Mouse (Mus musculus) stomach, embryonic 14.5 days (tissue): ENCODE measurements around the gene Gpr87. TPM values are rescaled to one million over a fixed set of nuclear protein-coding genes. Genes with fewer than 3 reads are reported as not detected.

Experiments
- ATAC-seq: fragments of 200-750 bp; cut with Nextera tagmentation; 2 replicates; pipeline ENCODE4 v1.8.0; 2017; ENCODE audit warnings: low read depth, moderate TSS enrichment; ENCODE audit not compliant: insufficient number of reproducible peaks, insufficient read depth, low FRiP score
- H3K27ac ChIP-seq: fragments of 300-500 bp; sonication (generic); 2 replicates; pipeline ENCODE4 v1.5.1; 2014; ENCODE audit warnings: mild to moderate bottlenecking, low read length, moderate library complexity, mixed read lengths
- H3K27me3 ChIP-seq: fragments of 300-500 bp; sonication (generic); 2 replicates; pipeline ENCODE4 v1.6.1; 2014; ENCODE audit warnings: low read length, control low read depth, mixed read lengths; ENCODE audit not compliant: control insufficient read depth, insufficient read depth
- H3K36me3 ChIP-seq: fragments of 300-500 bp; sonication (generic); 2 replicates; pipeline ENCODE4 v1.6.1; 2014; ENCODE audit warnings: mild to moderate bottlenecking, control low read depth, low read length, moderate library complexity, mixed read lengths; ENCODE audit not compliant: control insufficient read depth, insufficient read depth
- H3K4me1 ChIP-seq: fragments of 300-500 bp; sonication (generic); 2 replicates; pipeline ENCODE4 v1.6.1; 2014; ENCODE audit warnings: low read length, control low read depth, mixed read lengths; ENCODE audit not compliant: control insufficient read depth, insufficient read depth
- H3K4me2 ChIP-seq: fragments of 300-500 bp; sonication (generic); replicated peaks from 2 replicates; pipeline ENCODE4 v1.6.1; 2014; ENCODE audit warnings: low read depth, low read length, control low read depth
- H3K4me3 ChIP-seq: fragments of 300-500 bp; sonication (generic); 2 replicates; pipeline ENCODE4 v1.5.1; 2014; ENCODE audit warnings: low read depth, low read length, control low read depth
- H3K9ac ChIP-seq: fragments of 300-500 bp; sonication (generic); replicated peaks from 2 replicates; pipeline ENCODE4 v1.6.1; 2014; ENCODE audit warnings: low read depth, mild to moderate bottlenecking, control low read depth, low read length, moderate library complexity, mixed read lengths
- H3K9me3 ChIP-seq: fragments of 300-500 bp; sonication (generic); 2 replicates; pipeline ENCODE4 v1.6.1; 2016; ENCODE audit warnings: low read depth, low read length, control low read depth; ENCODE audit not compliant: control insufficient read depth
- WGBS: fragments of 180-500 bp; shearing (Covaris S2); extraction: QIAGEN DNeasy Blood & Tissue Kit; methylation state at CpG from one replicate; pipeline ENCODE4 v1.1.7; 2014; 5-methylcytosine and 5-hydroxymethylcytosine counted together
- polyA plus RNA-seq: library from polyadenylated mRNA; unstranded; fragments of >200 nt; fragmentation: Nextera tagmentation; extraction: Ambion mirVana; gene quantifications from 2 replicates; pipeline ENCODE4 v1.2.1, GENCODE M21; 2014

Gpr87 gene
- polyA plus RNA-seq, 1 experiment from 2014 or later: 5.7 TPM

GRCm38 (mm10) chr3:59175234-59175633 is 19.7 kb downstream of the Gpr87 start:
- H3K27ac ChIP-seq: no peak overlapping the region
- no peaks in the 10 kb centered on the region for H3K36me3 ChIP-seq
- no peak overlapping the region for H3K9ac ChIP-seq
- H3K4me1 ChIP-seq: no peaks in the 10 kb centered on the region
- no peak overlapping the region for H3K4me2 ChIP-seq
- no peaks in the 10 kb centered on the region for H3K9me3 ChIP-seq
- WGBS: 19% methylated on average over 5 of the region's 5 CpGs
- H3K4me3 ChIP-seq: no peak overlapping the region
- H3K27me3 ChIP-seq: no peaks in the 10 kb centered on the region
- ATAC-seq: no peak

- H3K36me3 ChIP-seq: no peaks in the 10 kb centered on the region
- H3K4me3 ChIP-seq: no peak overlapping the region
- no peak overlapping the region for H3K27ac ChIP-seq
- peaks cover 3% of the 10 kb centered on the region; the same call in 1 of the 2 replicates for H3K4me1 ChIP-seq
- H3K9me3 ChIP-seq: no peaks in the 10 kb centered on the region
- no peak overlapping the region for H3K4me2 ChIP-seq
- H3K27me3 ChIP-seq: no peaks in the 10 kb centered on the region
- ATAC-seq: no peak
- H3K9ac ChIP-seq: no peak overlapping the region
- 75% methylated on average over 6 of the region's 6 CpGs for WGBS
These were observed 20.3 kb downstream of the Gpr87 start for GRCm38 (mm10) chr3:59174426-59175154.

- no peaks in the 10 kb centered on the region for H3K9me3 ChIP-seq
- H3K36me3 ChIP-seq: no peaks in the 10 kb centered on the region
- H3K27ac ChIP-seq: no peak overlapping the region
- H3K27me3 ChIP-seq: no peaks in the 10 kb centered on the region
- ATAC-seq: no peak
- H3K4me2 ChIP-seq: no peak overlapping the region
- peaks cover 3% of the 10 kb centered on the region; the same call in 1 of the 2 replicates for H3K4me1 ChIP-seq
- 38% methylated on average over 2 of the region's 2 CpGs for WGBS
- no peak overlapping the region for H3K9ac ChIP-seq
- H3K4me3 ChIP-seq: no peak overlapping the region
These were observed 24.8 kb downstream of the Gpr87 start for GRCm38 (mm10) chr3:59169921-59170627.

GRCm38 (mm10) chr3:59169215-59169614 is 25.7 kb downstream of the Gpr87 start:
- Histone ChIP-seq H3K36me3 (no peaks in the 10 kb centered on the region), H3K27ac (no peak overlapping the region), H3K4me1 (peaks cover 3% of the 10 kb centered on the region; the same call in 1 of the 2 replicates), H3K4me2 (no peak overlapping the region), H3K9me3 (no peaks in the 10 kb centered on the region), H3K9ac (no peak overlapping the region), H3K27me3 (no peaks in the 10 kb centered on the region), H3K4me3 (no peak overlapping the region)
- 74% methylated on average over 4 of the region's 4 CpGs for WGBS
- ATAC-seq: no peak

GRCm38 (mm10) chr3:59168476-59168875 is 26.4 kb downstream of the Gpr87 start:
- no peak overlapping the region for H3K27ac ChIP-seq
- no peak overlapping the region for H3K4me2 ChIP-seq
- 87% methylated on average over 6 of the region's 6 CpGs for WGBS
- H3K27me3 ChIP-seq: no peaks in the 10 kb centered on the region
- H3K9me3 ChIP-seq: no peaks in the 10 kb centered on the region
- H3K36me3 ChIP-seq: no peaks in the 10 kb centered on the region
- peaks cover 3% of the 10 kb centered on the region; the same call in 1 of the 2 replicates for H3K4me1 ChIP-seq
- ATAC-seq: no peak
- H3K4me3 ChIP-seq: no peak overlapping the region
- no peak overlapping the region for H3K9ac ChIP-seq

- no peak overlapping the region for H3K9ac ChIP-seq
- H3K4me2 ChIP-seq: no peak overlapping the region
- H3K27ac ChIP-seq: no peak overlapping the region
- WGBS: 48% methylated on average over 2 of the region's 2 CpGs
- peak; percentile 28; the same call in 1 of the 2 replicates for ATAC-seq
- no peaks in the 10 kb centered on the region for H3K36me3 ChIP-seq
- no peak overlapping the region for H3K4me3 ChIP-seq
- peaks cover 3% of the 10 kb centered on the region; the same call in 1 of the 2 replicates for H3K4me1 ChIP-seq
- H3K9me3 ChIP-seq: no peaks in the 10 kb centered on the region
- no peaks in the 10 kb centered on the region for H3K27me3 ChIP-seq
These were observed 27.4 kb downstream of the Gpr87 start for GRCm38 (mm10) chr3:59167417-59168054.

GRCm38 (mm10) chr3:59160465-59160864 is 34.4 kb downstream of the Gpr87 start:
- no peak for ATAC-seq
- H3K4me1 ChIP-seq: no peaks in the 10 kb centered on the region
- no peaks in the 10 kb centered on the region for H3K36me3 ChIP-seq
- no peak overlapping the region for H3K9ac ChIP-seq
- no peak overlapping the region for H3K4me3 ChIP-seq
- 73% methylated on average over 1 of the region's 1 CpGs for WGBS
- no peaks in the 10 kb centered on the region for H3K27me3 ChIP-seq
- H3K27ac ChIP-seq: no peak overlapping the region
- H3K4me2 ChIP-seq: no peak overlapping the region
- no peaks in the 10 kb centered on the region for H3K9me3 ChIP-seq

- Histone ChIP-seq H3K4me3 (no peak overlapping the region), H3K9me3 (no peaks in the 10 kb centered on the region), H3K4me2 (no peak overlapping the region), H3K9ac (no peak overlapping the region), H3K27me3 (no peaks in the 10 kb centered on the region), H3K36me3 (no peaks in the 10 kb centered on the region), H3K4me1 (no peaks in the 10 kb centered on the region), H3K27ac (no peak overlapping the region)
- ATAC-seq: no peak
- WGBS: 92% methylated on average over 5 of the region's 5 CpGs
These were observed 37.9 kb downstream of the Gpr87 start for GRCm38 (mm10) chr3:59157048-59157447.
